Mouse (Mus musculus) adrenal gland, postnatal 0 days (tissue): ENCODE data around the gene Zfp444. TPM values are rescaled to one million over a fixed set of nuclear protein-coding genes. Genes with fewer than 3 reads are reported as not detected.

Source experiments
- polyA plus RNA-seq: library from polyadenylated mRNA; unstranded; fragments of >200 nt; fragmentation: Nextera tagmentation; extraction: Ambion mirVana; gene quantifications from 2 replicates; pipeline ENCODE4 v1.2.1, GENCODE M21; 2015

The Zfp444 gene
- 38.5 and 48.4 TPM in 2 replicates for polyA plus RNA-seq

DNA sequence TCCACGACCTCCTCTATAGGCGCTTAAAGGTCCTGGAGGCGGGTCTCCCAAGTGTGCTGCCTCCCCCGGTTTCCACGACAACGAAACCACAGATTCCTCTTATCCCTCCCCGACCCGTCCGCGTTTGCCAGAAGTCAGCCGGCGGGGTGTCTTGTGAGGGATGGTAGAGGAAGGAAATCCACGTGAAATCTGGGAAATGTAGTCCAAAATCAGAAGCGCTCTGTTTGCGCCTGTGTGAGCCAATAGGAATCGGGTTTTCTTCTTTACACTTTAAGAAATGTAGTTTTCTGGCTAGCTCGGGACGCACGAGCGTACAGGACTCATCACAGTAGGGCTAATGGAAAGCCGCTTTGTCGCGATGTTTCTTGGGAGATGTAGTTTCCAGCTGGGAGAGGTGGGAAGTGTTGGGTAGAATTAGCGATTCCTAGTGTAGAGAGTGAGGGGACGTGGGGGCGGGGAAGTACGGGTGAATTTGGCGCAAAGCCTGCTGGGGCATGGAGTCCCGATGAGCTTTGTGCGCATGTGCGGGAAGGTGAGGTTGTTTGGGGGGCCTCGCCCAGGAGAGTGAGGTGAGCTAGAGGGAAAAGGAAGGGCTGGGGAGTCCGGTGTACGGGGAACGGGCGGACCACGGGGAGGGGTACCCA is at the start of gene Zfp444:
Gene Zfp444, plus strand, starts transcription at position 221 of the 644 bp plus-strand sequence.

DNA sequence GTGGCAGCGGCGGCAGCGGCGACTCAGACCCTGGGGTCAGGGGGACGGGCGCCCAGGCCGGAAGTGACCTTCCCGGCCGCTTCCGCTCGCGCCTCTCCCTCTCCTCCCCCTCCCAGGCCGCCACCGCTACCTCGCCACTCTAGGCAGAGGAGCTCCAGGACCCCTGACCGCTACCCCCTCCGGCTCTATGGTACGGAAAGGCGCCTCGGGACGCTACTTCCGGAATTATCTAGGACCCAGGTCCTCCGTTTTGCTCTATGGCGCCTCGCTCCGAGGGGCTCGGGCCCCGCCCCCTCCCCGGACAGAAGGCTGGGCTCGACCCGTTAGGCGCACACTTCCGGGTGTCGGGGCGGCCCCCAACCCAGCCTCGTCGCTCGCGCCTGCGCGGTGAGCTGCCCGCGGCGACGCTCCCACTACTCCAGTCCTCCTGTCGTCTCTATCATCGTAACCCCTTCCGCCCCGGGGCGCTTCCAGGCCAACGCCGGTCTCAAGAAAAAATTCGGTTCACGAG is 16.1 kb upstream of the Zfp444 start, which contains the start of gene Zfp787:
Gene Zfp787, minus strand, starts transcription at position 97 of the 511 bp plus-strand sequence.

DNA sequence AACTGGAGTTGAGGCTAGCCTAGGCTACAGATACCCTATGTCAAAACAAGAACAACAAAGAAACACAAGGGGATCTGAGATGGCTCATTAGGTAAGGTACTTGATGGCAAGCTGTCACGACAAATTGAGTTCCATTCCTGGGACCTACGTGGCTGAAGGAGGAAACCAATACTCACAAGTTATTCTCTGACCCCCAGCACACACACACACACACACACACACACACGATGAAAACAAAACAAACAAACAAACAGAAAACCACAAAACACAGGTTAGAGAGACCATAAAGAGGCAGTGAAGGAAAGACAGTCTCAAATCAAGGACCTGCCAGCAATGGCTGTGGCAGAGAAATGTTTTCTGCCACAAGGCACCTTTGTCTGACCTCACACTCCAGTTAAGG is 24.8 kb downstream of the Zfp444 start, which contains the start of gene Galp:
Gene Galp, plus strand, starts transcription at position 301 of the 400 bp plus-strand sequence.

DNA sequence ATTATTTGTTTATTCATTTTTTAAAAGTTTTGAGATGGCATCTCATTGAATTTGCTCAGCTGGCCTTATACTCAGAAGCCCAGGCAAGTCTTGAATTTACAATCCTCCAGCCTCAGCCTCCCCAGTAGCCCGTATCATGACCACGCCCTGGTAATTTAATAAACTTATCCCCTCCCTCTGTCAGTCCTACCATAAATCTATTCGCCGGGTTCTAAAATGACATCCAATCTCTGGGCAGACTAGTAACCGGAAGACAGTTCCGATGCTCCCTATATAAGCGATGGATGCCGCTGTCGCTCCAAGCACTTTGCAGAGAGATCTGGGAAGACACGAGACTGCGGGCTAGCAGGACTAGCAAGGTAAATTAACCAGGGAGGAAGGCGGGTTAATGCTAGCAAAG is 50.0 kb downstream of the Zfp444 start, which contains the start of gene Zscan5b:
Gene Zscan5b, plus strand, starts transcription at position 301 of the 400 bp plus-strand sequence.

Other genes starting within 250 kb of the Zfp444 start
- not detected in 2 replicates for gene Vmn1r65, start 161.2 kb upstream of the Zfp444 start, polyA plus RNA-seq
- gene Nlrp4c, start 127.1 kb upstream of the Zfp444 start, polyA plus RNA-seq, result not detected in 2 replicates
- gene Zfp787, start 16.2 kb upstream of the Zfp444 start, polyA plus RNA-seq, result 95.1 and 95.9 TPM in 2 replicates
- gene Galp, start 24.9 kb downstream of the Zfp444 start, polyA plus RNA-seq, result not detected in 2 replicates
- not detected in 2 replicates for gene Zscan5b, start 50.1 kb downstream of the Zfp444 start, polyA plus RNA-seq
- gene Epp13, start 80.5 kb downstream of the Zfp444 start, polyA plus RNA-seq, result 0.21 TPM in 1 of 2 replicates, not detected in the other
- 7.5 and 10.9 TPM in 2 replicates for gene Zfp667, start 114.4 kb downstream of the Zfp444 start, polyA plus RNA-seq
- 5.2 and 6.6 TPM in 2 replicates for gene Zfp583, start 159.1 kb downstream of the Zfp444 start, polyA plus RNA-seq
- 1.5 and 2.0 TPM in 2 replicates for gene Gm3854, start 171.5 kb downstream of the Zfp444 start, polyA plus RNA-seq
- gene Zfp78, start 191.1 kb downstream of the Zfp444 start, polyA plus RNA-seq, result 2.1 and 2.7 TPM in 2 replicates
- 6.5 and 6.9 TPM in 2 replicates for gene Zfp28, start 211.1 kb downstream of the Zfp444 start, polyA plus RNA-seq
- 0.14 and 0.15 TPM in 2 replicates for gene Smim17, start 226.5 kb downstream of the Zfp444 start, polyA plus RNA-seq
- not detected in 2 replicates for gene Gm20715, start 238.1 kb downstream of the Zfp444 start, polyA plus RNA-seq